Mouse (Mus musculus) myocyte (in vitro differentiated cells): ENCODE measurements around the gene Tex11. TPM values are rescaled to one million over a fixed set of nuclear protein-coding genes. Genes with fewer than 3 reads are reported as not detected.

Experiments
- H3K27me3 ChIP-seq: one replicate; pipeline ENCODE4 v1.6.1; 2011; ENCODE audit not compliant: control insufficient read depth, insufficient read depth, insufficient read length
- H3K36me3 ChIP-seq: one replicate; pipeline ENCODE4 v1.6.1; 2011; ENCODE audit not compliant: control insufficient read depth, insufficient read depth
- H3K4me2 ChIP-seq: one replicate; pipeline ENCODE4 v1.6.1; 2011; ENCODE audit warnings: low read depth, control low read depth
- H3K4me3 ChIP-seq: one replicate; pipeline ENCODE4 v1.5.1; 2011; ENCODE audit warnings: mild to moderate bottlenecking, control low read depth, moderate library complexity
- H3K79me2 ChIP-seq: one replicate; pipeline ENCODE4 v1.6.1; 2011; ENCODE audit not compliant: control insufficient read depth, insufficient read depth
- H3ac ChIP-seq: one replicate; pipeline ENCODE4 v1.6.1; 2011; ENCODE audit not compliant: control insufficient read depth, insufficient read length
- CEBPB ChIP-seq: IDR thresholded peaks from 2 replicates; pipeline ENCODE4 v1.6.1; 2011; ENCODE audit warnings: mild to moderate bottlenecking, moderate library complexity; ENCODE audit not compliant: poor library complexity, insufficient read depth, severe bottlenecking
- E2F4 ChIP-seq: IDR thresholded peaks from one replicate; pipeline ENCODE4 v1.6.1; 2011; ENCODE audit warnings: mild to moderate bottlenecking, control low read depth, moderate library complexity; ENCODE audit not compliant: insufficient read depth
- MAX ChIP-seq: IDR thresholded peaks from one replicate; pipeline ENCODE4 v1.6.1; 2011; ENCODE audit warnings: low read depth, mild to moderate bottlenecking, control low read depth
- MYOD1 ChIP-seq, 3 experiments: IDR thresholded peaks; one replicate each; pipeline ENCODE4 v1.6.1; 2011; ENCODE audit warnings: control low read depth in 2 of 3, low read depth in 2 of 3, mild to moderate bottlenecking in 2 of 3, moderate library complexity in 1 of 3; ENCODE audit not compliant: insufficient read length in 2 of 3, control insufficient read depth in 1 of 3
- MYOG ChIP-seq, 3 experiments: IDR thresholded peaks; one replicate each; pipeline ENCODE4 v1.6.1; 2011; ENCODE audit warnings: control low read depth in 2 of 3, low read depth in 2 of 3, mild to moderate bottlenecking in 2 of 3; ENCODE audit not compliant: insufficient read length in 2 of 3, control insufficient read depth in 1 of 3, insufficient read depth in 1 of 3
- POLR2A ChIP-seq: IDR thresholded peaks from one replicate; pipeline ENCODE4 v1.6.1; 2011; ENCODE audit warnings: low read depth, mild to moderate bottlenecking, control low read depth, moderate library complexity; ENCODE audit not compliant: insufficient read length
- POLR2AphosphoS2 ChIP-seq: IDR thresholded peaks from one replicate; pipeline ENCODE4 v1.6.1; 2011; ENCODE audit warnings: low read depth, control low read depth; ENCODE audit not compliant: insufficient read length
- REST ChIP-seq: IDR thresholded peaks from one replicate; pipeline ENCODE4 v1.6.1; 2011; ENCODE audit warnings: mild to moderate bottlenecking, control low read depth, moderate library complexity; ENCODE audit not compliant: insufficient read depth, insufficient read length
- SRF ChIP-seq: IDR thresholded peaks from one replicate; pipeline ENCODE4 v1.6.1; 2011; ENCODE audit warnings: low read depth; ENCODE audit not compliant: control insufficient read depth, insufficient read length
- TCF12 ChIP-seq: IDR thresholded peaks from one replicate; pipeline ENCODE4 v1.6.1; 2011; ENCODE audit warnings: mild to moderate bottlenecking, control low read depth; ENCODE audit not compliant: poor library complexity, insufficient read depth, severe bottlenecking
- TCF3 ChIP-seq: IDR thresholded peaks from one replicate; pipeline ENCODE4 v1.6.1; 2011; ENCODE audit warnings: low read depth, control low read depth; ENCODE audit not compliant: insufficient read length
- USF1 ChIP-seq: IDR thresholded peaks from one replicate; pipeline ENCODE4 v1.6.1; 2011; ENCODE audit warnings: low read depth, mild to moderate bottlenecking, control low read depth, moderate library complexity
- polyA plus RNA-seq: library from polyadenylated mRNA; unstranded; fragments of >200 nt; fragmentation: generic; extraction: Trizol; gene quantifications from one replicate; pipeline ENCODE4 v1.2.1, GENCODE M21; 2012; ENCODE audit warnings: missing spikeins

Gene Tex11
- polyA plus RNA-seq, 1 experiment = not detected

GRCm38 (mm10) chrX:101063503-101063902 is 4.0 kb upstream of the Tex11 start:
- Histone ChIP-seq H3K79me2 (no peaks in the 10 kb centered on the region), H3K27me3 (no peaks in the 10 kb centered on the region)
- no peak for TF ChIP-seq MAX
- TF ChIP-seq E2F4 = no peak
- no peak for TF ChIP-seq MYOG (IDR thresholded peaks at IDR 0.05; ENCODE audit: control insufficient read depth in 1 of 3, insufficient read depth in 1 of 3, insufficient read length in 2 of 3, low read depth in 2 of 3)
- TF ChIP-seq POLR2A = no peak
- no peak for TF ChIP-seq MYOD1 (IDR thresholded peaks at IDR 0.05; ENCODE audit: control insufficient read depth in 1 of 3, insufficient read length in 2 of 3, low read depth in 2 of 3)
- TF ChIP-seq TCF12 = no peak
- TF ChIP-seq CEBPB = no peak
- no peak for TF ChIP-seq SRF
- TF ChIP-seq REST = no peak
- TF ChIP-seq TCF3 = no peak
- no peak for TF ChIP-seq USF1
- TF ChIP-seq POLR2AphosphoS2 = no peak

GRCm38 (mm10) chrX:100943640-100944039 is 115.8 kb downstream of the Tex11 start:
- no peaks in the 10 kb centered on the region for H3K79me2 ChIP-seq
- H3K4me2 ChIP-seq = no peak overlapping the region
- H3ac ChIP-seq = no peak overlapping the region
- no peaks in the 10 kb centered on the region for H3K27me3 ChIP-seq
- no peak for TF ChIP-seq MYOG (IDR thresholded peaks at IDR 0.05; ENCODE audit: control insufficient read depth in 1 of 3, insufficient read depth in 1 of 3, insufficient read length in 2 of 3, low read depth in 2 of 3)
- no peak for TF ChIP-seq TCF3
- no peak for TF ChIP-seq MYOD1 (IDR thresholded peaks at IDR 0.05; ENCODE audit: control insufficient read depth in 1 of 3, insufficient read length in 2 of 3, low read depth in 2 of 3)
- TF ChIP-seq POLR2AphosphoS2 = no peak
- TF ChIP-seq MAX = no peak
- no peak for TF ChIP-seq REST
- TF ChIP-seq TCF12 = no peak
- TF ChIP-seq POLR2A = no peak
- TF ChIP-seq USF1 = no peak
- TF ChIP-seq SRF = no peak
- TF ChIP-seq CEBPB = no peak
- TF ChIP-seq E2F4 = no peak
- no peaks in the 10 kb centered on the region for H3K36me3 ChIP-seq
- H3K4me3 ChIP-seq = no peak overlapping the region

More at GRCm38 (mm10) chrX:101063503-101063902, 4.0 kb upstream of the Tex11 start:
- no peaks in the 10 kb centered on the region for H3K36me3 ChIP-seq
- H3K4me2 ChIP-seq = no peak overlapping the region
- H3K4me3 ChIP-seq = no peak overlapping the region
- H3ac ChIP-seq = no peak overlapping the region

GRCm38 (mm10) chrX:100839211-100839610 is 220.3 kb downstream of the Tex11 start:
- Histone ChIP-seq H3K4me3 (no peak overlapping the region), H3K4me2 (no peak overlapping the region), H3K27me3 (no peaks in the 10 kb centered on the region), H3K79me2 (no peaks in the 10 kb centered on the region), H3K36me3 (no peaks in the 10 kb centered on the region), H3ac (no peak overlapping the region)
- TF ChIP-seq SRF (no peak), REST (no peak), POLR2A (no peak), MYOD1 (IDR thresholded peaks at IDR 0.05; ENCODE audit: control insufficient read depth in 1 of 3, insufficient read length in 2 of 3, low read depth in 2 of 3) (no peak), CEBPB (no peak), POLR2AphosphoS2 (no peak), USF1 (no peak), TCF12 (no peak), MAX (no peak)

GRCm38 (mm10) chrX:100832806-100833205 is 226.7 kb downstream of the Tex11 start:
- no peak for TF ChIP-seq POLR2A
- no peak for TF ChIP-seq TCF12
- no peak for TF ChIP-seq POLR2AphosphoS2
- no peak for TF ChIP-seq SRF
- TF ChIP-seq MYOG (IDR thresholded peaks at IDR 0.05; ENCODE audit: control insufficient read depth in 1 of 3, insufficient read depth in 1 of 3, insufficient read length in 2 of 3, low read depth in 2 of 3) = no peak
- no peak for TF ChIP-seq E2F4
- no peak for TF ChIP-seq CEBPB
- TF ChIP-seq USF1 = no peak
- TF ChIP-seq MYOD1 (IDR thresholded peaks at IDR 0.05; ENCODE audit: control insufficient read depth in 1 of 3, insufficient read length in 2 of 3, low read depth in 2 of 3) = no peak
- no peak for TF ChIP-seq MAX
- H3K4me2 ChIP-seq = no peak overlapping the region
- no peak overlapping the region for H3K4me3 ChIP-seq
- no peaks in the 10 kb centered on the region for H3K27me3 ChIP-seq
- H3K79me2 ChIP-seq = no peaks in the 10 kb centered on the region
- H3K36me3 ChIP-seq = no peaks in the 10 kb centered on the region
- H3ac ChIP-seq = no peak overlapping the region

- Histone ChIP-seq H3K27me3 (no peaks in the 10 kb centered on the region), H3K4me2 (no peak overlapping the region), H3K4me3 (no peak overlapping the region)
Measured at GRCm38 (mm10) chrX:100825557-100825956, 233.9 kb downstream of the Tex11 start.

More at GRCm38 (mm10) chrX:100825557-100825956, 233.9 kb downstream of the Tex11 start:
- TF ChIP-seq SRF (no peak), USF1 (no peak), TCF12 (no peak), CEBPB (no peak), POLR2A (no peak), REST (no peak), TCF3 (no peak), MAX (no peak), MYOG (IDR thresholded peaks at IDR 0.05; ENCODE audit: control insufficient read depth in 1 of 3, insufficient read depth in 1 of 3, insufficient read length in 2 of 3, low read depth in 2 of 3) (no peak), MYOD1 (IDR thresholded peaks at IDR 0.05; ENCODE audit: control insufficient read depth in 1 of 3, insufficient read length in 2 of 3, low read depth in 2 of 3) (no peak), E2F4 (no peak), POLR2AphosphoS2 (no peak)
- no peaks in the 10 kb centered on the region for H3K79me2 ChIP-seq
- H3K36me3 ChIP-seq = no peaks in the 10 kb centered on the region
- no peak overlapping the region for H3ac ChIP-seq
